ENCODE assay signal across 18 mouse cellular contexts in the genomic region with DNA sequence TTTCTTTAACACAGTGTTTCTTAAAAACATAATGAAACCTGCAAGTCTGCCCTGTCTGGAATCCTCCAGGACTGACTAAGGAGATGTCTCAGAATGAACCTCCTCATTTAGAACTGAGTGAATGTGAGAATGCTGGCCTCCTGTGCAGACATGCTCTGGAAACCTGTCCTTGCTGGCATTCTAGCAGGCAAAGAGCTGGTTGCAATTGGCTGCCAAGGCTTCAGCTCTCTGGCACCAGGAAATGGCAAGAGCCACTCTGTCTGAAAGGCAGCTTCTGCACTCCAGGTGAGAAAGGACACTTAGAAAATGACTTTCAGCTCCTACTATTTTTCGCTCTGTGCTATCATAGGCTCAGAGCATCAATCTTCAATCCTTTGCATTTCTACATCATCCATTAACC.
DNase-seq lines count a peak whose midpoint lies in the region; ATAC-seq lines count a peak whose summit lies in the region.
"Had no signal": no experiment of that assay in that cellular context is flagged by ENCODE, and none has a peak within 500 bp of the region (broad histone marks: within the 10 kb centered on the region; RNA-seq: fewer than 3 reads in every experiment).

No protein-coding gene starts in this region.

- peak; percentile 10; the same call in 1 of the 2 replicates for ATAC-seq in cerebellum, adult (ENCODE audit: insufficient number of reproducible peaks, low FRiP score, low TSS enrichment)
- ATAC-seq: CD4-positive, CD25-positive, alpha-beta regulatory T cell, adult 4 months; forebrain, embryonic 16.5 days; intestine, embryonic 16.5 days had no signal

- intact Hi-C loops in gastrocnemius, postnatal 36 days (cut with DNase I) = no loop called here

- DNase-seq in cerebellum, adult 9-11 months = no peak
- DNase-seq in cerebellum, postnatal 36 days = peak; percentile 3 to 8
- no peak for DNase-seq in cerebellum, adult 9-10 months
- peak; percentile 16 to 47 for DNase-seq in gastrocnemius, adult 8-10 months (ENCODE audit: low spot score in 2 of 2)
- no peak for DNase-seq in gastrocnemius, postnatal 36 days
- DNase-seq in frontal cortex, postnatal 10 days (ENCODE audit: low spot score in 2 of 2) = no peak
- DNase-seq: adrenal gland, adult 8-10 months; adrenal gland, postnatal 36 days; B cell, adult 2 months; cerebellum, adult 11-12 months; gastrocnemius, postnatal 10 days; heart, adult 11 months; heart, postnatal 36 days; kidney, adult 9 months had no signal

Comparison
In these comparisons a context has a peak if more than half of its experiments do, and no peak if none do; other contexts are left out.
1. DNase-seq: peak in cerebellum, postnatal 36 days (2 of 2) and gastrocnemius, adult 8-10 months (2 of 2); none in cerebellum, adult 9-11 months (single experiment), cerebellum, adult 9-10 months (single experiment), gastrocnemius, postnatal 36 days (0 of 2) and frontal cortex, postnatal 10 days (0 of 2).